Mouse (Mus musculus) brown adipose tissue, adult 24 weeks (tissue): ENCODE measurements around the gene Angptl7. TPM values are rescaled to one million over a fixed set of nuclear protein-coding genes. Genes with fewer than 3 reads are reported as not detected.

Source experiments
- H3K27ac ChIP-seq: fragments of 200-500 bp; replicated peaks from 2 replicates; pipeline ENCODE4 v1.5.1; 2012; ENCODE audit warnings: low read depth, mild to moderate bottlenecking, low read length
- H3K4me1 ChIP-seq: fragments of 200-500 bp; 2 replicates; pipeline ENCODE4 v1.6.1; 2012; ENCODE audit warnings: low read length, mixed read lengths; ENCODE audit not compliant: control insufficient read depth, insufficient read depth, insufficient read length
- H3K4me3 ChIP-seq: fragments of 200-500 bp; 2 replicates; pipeline ENCODE4 v1.5.1; 2012; ENCODE audit warnings: low read depth, mild to moderate bottlenecking, low read length, moderate library complexity; ENCODE audit not compliant: insufficient read depth
- polyA plus RNA-seq: library from polyadenylated mRNA; stranded (reverse); fragments of >200 nt; gene quantifications from 2 replicates; pipeline ENCODE4 v1.2.4, GENCODE M21; 2012; ENCODE audit not compliant: missing spikeins, insufficient read depth, insufficient read length

The Angptl7 gene
- polyA plus RNA-seq, 1 experiment = not detected

- H3K4me1 ChIP-seq = peaks cover 9% of the 10 kb centered on the region; the same call in 1 of the 2 replicates
- no peak overlapping the region for H3K4me3 ChIP-seq
- H3K27ac ChIP-seq = peak overlapping the region; percentile 60; the same call in 1 of the 2 replicates
These were observed 26.8 kb downstream of the Angptl7 start for GRCm38 (mm10) chr4:148473496-148473895.

DNA sequence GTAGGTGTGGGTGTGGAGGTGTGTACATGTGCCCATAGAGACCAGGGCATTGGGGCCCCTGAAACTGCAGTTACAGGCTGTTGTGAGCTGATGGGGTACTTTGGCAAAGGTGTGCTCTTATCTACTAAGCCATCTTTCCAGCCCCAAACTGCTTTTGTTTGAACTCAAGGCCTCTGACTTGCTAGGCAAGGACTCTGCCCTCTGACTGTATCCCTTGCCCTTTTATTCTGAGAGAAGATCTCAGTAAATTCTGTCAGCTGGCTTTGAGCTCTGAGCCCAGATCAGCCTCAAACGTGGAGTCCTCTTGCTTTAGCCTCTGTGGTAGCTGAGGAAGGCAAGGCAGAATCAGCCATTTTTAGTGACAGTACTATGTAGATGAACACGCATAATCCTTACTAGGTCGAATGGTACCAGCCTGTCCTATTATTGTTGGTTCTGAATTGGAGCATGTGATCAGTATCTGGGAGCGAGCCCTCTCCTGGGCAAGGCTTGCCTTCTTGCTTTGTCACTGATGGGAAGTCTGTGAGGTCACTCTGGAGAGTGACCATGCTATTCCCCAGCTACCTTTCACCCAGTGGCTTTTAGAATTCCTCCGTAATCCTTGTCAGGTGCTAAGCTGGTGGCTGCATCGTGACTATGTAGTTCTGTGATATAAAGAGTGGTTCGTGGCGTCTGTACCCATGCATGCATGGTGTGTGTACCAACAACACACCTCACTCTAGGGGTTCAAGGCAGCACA lies 27.7 kb downstream of the Angptl7 start:
- H3K4me1 ChIP-seq = peaks cover 9% of the 10 kb centered on the region; the same call in 1 of the 2 replicates
- peak overlapping the region; percentile 60 for H3K27ac ChIP-seq
- H3K4me3 ChIP-seq = no peak overlapping the region

DNA sequence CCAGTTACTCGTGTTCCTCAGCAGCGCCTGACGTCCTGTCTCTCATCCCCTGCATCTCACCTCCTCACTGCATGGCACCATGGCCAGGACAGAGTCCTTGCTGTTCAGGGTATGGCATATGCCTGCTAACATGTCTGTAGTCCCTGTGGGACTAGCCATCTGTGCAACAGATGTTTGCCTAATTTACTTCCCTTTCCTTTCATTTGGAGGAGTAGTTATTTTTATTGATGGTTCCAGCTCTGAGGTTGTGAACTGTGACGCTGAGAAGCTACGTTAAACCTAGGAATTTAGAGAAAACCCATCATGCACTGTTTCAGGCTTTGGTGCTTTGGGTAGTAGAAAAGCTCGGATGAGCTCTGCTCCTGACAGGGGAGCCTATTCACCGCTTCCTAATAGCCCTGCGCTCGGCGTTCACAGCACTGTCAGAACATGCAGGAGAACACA lies 28.9 kb downstream of the Angptl7 start:
- Histone ChIP-seq H3K4me1 (peaks cover 9% of the 10 kb centered on the region; the same call in 1 of the 2 replicates), H3K27ac (no peak overlapping the region), H3K4me3 (no peak overlapping the region)

GRCm38 (mm10) chr4:148469487-148470252 lies 30.6 kb downstream of the Angptl7 start:
- Histone ChIP-seq H3K27ac (peak overlapping the region; percentile 70), H3K4me3 (no peak overlapping the region), H3K4me1 (peaks cover 9% of the 10 kb centered on the region; the same call in 1 of the 2 replicates)

DNA sequence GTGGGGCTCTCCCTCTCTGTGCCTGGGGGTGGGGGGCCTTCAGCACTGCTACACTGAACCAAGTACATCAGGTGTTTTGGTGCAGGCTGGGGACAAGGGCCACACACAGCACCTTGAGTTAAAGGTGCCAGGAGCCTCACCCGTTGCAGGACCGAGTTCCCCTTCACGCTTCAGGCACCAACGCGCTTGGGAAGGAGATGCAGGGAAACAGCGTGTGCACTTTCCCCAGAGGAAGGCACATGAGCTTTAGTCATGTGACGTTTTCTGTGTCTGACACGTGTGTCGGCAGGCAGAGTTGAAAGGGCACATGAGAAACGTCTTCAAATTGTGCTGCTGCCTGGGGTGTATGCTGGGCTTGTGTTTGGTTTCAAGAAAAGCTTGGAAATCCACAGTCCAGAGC lies 31.9 kb downstream of the Angptl7 start:
- H3K4me3 ChIP-seq = no peak overlapping the region
- peaks cover 9% of the 10 kb centered on the region; the same call in 1 of the 2 replicates for H3K4me1 ChIP-seq
- no peak overlapping the region for H3K27ac ChIP-seq

GRCm38 (mm10) chr4:148466511-148467079 lies 33.7 kb downstream of the Angptl7 start:
- no peak overlapping the region for H3K4me3 ChIP-seq
- H3K4me1 ChIP-seq = peaks cover 6% of the 10 kb centered on the region; the same call in 1 of the 2 replicates
- no peak overlapping the region for H3K27ac ChIP-seq

GRCm38 (mm10) chr4:148464869-148465268 lies 35.4 kb downstream of the Angptl7 start:
- H3K27ac ChIP-seq = no peak overlapping the region
- no peak overlapping the region for H3K4me3 ChIP-seq
- peaks cover 6% of the 10 kb centered on the region; the same call in 1 of the 2 replicates for H3K4me1 ChIP-seq

GRCm38 (mm10) chr4:148464301-148464700 lies 36.0 kb downstream of the Angptl7 start:
- Histone ChIP-seq H3K4me1 (peaks cover 4% of the 10 kb centered on the region; the same call in 1 of the 2 replicates), H3K27ac (no peak overlapping the region), H3K4me3 (no peak overlapping the region)

DNA sequence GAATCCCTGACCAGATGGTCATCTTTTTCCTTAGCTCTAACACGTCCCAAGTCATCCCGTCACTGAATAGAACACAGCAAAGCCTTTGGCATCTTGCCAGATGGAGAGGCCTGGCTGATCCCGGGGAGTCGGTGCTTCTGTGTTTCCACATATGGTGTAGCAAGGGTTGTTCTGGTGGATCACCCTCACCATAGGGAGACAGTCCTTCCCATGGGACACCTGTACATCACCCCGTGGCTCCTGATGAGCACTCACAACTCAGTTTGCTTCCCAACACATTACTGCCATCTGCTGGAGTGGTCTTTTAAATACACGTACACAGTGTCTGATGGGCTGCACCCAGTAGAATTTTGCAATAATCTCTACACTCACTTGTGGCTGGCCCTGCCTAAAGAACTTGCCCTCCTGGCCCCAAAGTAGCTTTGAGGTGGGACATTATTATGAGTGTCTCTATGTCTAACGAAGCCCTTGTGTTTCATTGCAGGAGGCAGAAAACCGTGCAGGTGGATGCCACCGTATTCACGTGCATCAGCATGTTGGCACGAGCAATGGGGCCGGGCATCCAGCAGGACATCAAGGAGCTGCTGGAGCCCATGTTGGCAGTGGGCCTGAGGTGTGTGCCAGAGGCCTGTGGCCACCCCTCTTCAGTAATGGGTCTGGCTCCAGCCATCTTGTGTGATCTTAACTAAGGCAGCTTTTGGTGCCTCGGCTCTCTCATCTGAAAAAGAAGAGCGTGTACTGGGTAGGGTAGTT lies 36.9 kb downstream of the Angptl7 start:
- Histone ChIP-seq H3K4me3 (no peak overlapping the region), H3K27ac (no peak overlapping the region), H3K4me1 (no peaks in the 10 kb centered on the region)

GRCm38 (mm10) chr4:148462717-148463116 lies 37.5 kb downstream of the Angptl7 start:
- H3K27ac ChIP-seq = no peak overlapping the region

GRCm38 (mm10) chr4:148461772-148462171 lies 38.5 kb downstream of the Angptl7 start:
- H3K27ac ChIP-seq = no peak overlapping the region

More at GRCm38 (mm10) chr4:148462717-148463116, 37.5 kb downstream of the Angptl7 start:
- H3K4me3 ChIP-seq = no peak overlapping the region
- no peaks in the 10 kb centered on the region for H3K4me1 ChIP-seq

DNA sequence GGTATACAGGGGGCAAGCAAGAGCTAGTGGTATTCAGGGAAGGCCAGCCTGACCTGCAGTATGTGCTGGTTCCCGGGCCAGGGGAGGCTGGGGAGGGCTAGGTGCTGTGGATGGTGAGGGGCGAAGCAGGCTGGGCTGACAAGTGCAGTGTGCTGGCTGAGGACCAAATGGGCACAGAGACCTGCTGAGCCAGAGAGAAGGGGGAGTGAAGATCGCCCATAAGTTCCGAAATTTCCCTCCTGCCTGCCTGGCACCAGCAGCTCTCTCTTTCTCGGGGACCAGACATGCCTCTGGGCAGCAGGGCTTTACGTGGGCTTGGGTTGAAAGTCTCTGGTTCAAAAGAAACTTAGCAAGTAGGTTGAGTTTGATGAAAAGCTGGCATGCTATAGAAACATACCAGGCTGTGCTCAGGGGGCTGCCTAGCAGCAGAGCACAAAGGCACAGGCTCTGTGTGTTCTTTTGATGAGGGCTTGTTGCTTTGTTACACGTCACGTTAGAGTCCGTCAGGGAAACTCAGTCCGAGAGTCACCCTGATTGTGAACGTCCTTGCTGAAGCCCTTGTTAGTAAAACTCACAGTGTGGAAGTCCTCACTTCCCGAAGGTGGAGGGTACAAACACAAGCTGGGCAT lies 39.5 kb downstream of the Angptl7 start:
- H3K4me1 ChIP-seq = no peaks in the 10 kb centered on the region
- H3K27ac ChIP-seq = no peak overlapping the region
- no peak overlapping the region for H3K4me3 ChIP-seq

More at GRCm38 (mm10) chr4:148461772-148462171, 38.5 kb downstream of the Angptl7 start:
- Histone ChIP-seq H3K4me3 (no peak overlapping the region), H3K4me1 (no peaks in the 10 kb centered on the region)

GRCm38 (mm10) chr4:148455477-148456025 lies 44.7 kb downstream of the Angptl7 start:
- H3K4me3 ChIP-seq = no peak overlapping the region
- H3K4me1 ChIP-seq = no peaks in the 10 kb centered on the region
- no peak overlapping the region for H3K27ac ChIP-seq

DNA sequence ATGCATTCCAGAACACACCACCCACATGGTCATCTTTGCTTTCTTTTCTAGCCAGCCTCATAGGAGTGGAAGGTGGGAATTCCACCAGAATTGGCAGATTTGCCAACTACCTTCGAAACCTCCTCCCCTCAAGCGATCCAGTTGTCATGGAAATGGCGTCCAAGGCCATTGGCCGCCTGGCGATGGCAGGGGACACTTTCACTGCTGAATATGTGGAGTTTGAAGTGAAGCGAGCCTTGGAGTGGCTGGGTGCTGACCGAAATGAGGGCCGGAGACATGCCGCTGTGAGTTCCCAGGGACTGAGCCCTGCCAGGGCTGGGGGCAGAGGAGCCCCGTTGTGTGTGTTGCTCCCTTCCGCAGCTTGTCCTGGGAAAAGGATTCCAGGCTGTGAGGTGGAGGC lies 46.6 kb downstream of the Angptl7 start:
- Histone ChIP-seq H3K4me1 (no peaks in the 10 kb centered on the region), H3K4me3 (no peak overlapping the region), H3K27ac (no peak overlapping the region)
